Mouse (Mus musculus): ENCODE results near the gene Hrasls5. TPM values are rescaled to one million over a fixed set of nuclear protein-coding genes. Genes with fewer than 3 reads are reported as not detected.
A peak's percentile ranks its signal among the peaks of the same experiment; 100 is the strongest.

Gene Hrasls5
- not detected in 2 replicates for polyA plus RNA-seq (2014; fragmentation: Nextera tagmentation; extraction: Ambion mirVana)

DNA sequence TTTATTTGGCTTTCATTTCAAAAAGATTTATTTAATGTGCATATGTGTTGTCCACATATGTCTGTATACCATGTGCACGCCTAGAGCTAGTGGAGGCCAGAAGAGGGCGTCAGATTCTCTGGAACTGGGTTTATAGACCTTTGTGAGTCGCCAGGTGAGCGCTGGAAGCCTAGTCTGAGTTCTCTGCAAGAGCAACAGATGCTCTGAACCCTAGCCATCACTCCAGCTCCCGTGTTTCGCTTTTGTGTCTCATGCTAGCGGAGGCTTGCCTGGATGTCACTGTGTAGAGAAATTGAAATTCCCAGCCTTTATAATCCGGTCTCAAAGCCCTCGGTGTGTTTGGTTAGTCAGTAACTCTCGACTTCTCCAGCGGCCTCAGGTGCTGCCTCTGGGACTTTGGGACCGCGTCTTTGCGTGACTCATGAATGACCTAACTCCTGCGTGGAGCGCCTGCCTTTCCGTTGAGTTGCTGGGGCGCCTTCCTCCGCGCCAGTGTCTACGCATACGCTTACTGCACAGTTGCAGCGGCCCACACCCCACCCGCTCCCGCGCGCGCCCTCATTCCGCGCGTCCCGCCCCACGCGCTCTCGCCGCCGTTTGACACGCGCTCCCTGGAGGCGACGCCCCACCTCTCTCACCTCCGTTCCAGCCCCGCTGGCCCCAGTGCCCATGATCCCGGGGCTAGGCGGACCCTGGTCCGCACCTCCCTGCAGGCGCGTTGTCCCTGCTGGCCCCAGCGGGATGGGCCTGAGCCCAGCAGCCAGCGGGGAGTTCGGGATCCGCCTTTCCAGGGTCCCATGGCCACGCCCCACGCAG, at the start of gene Hrasls5:
Hrasls5 (plus strand) TSS at position 600 of the 816 bp plus-strand sequence.
- ATAC-seq (ENCODE audit: low FRiP score, low TSS enrichment): peak; percentile 65
- peaks cover 4% of the 10 kb centered on the region; the same call in 1 of the 2 replicates for H3K4me1 ChIP-seq (ENCODE audit: control insufficient read depth, insufficient read depth, low read length)
- H3K9ac ChIP-seq (ENCODE audit: low read depth, low read length): peak within 1 kb of the TSS; percentile 19; the same call in 1 of the 2 replicates
- H3K4me3 ChIP-seq (ENCODE audit: low read length): peak within 1 kb of the TSS; percentile 33
- H3K27ac ChIP-seq (ENCODE audit: low read depth, low read length): no peak within 1 kb of the TSS
- peak within 1 kb of the TSS; percentile 53 for H3K4me2 ChIP-seq (replicated peaks; ENCODE audit: low read depth, low read length)
- H3K27me3 ChIP-seq (ENCODE audit: control insufficient read depth, insufficient read depth, low read length): no peaks in the 10 kb centered on the region; the same call in 1 of the 2 replicates
- no peaks in the 10 kb centered on the region for H3K36me3 ChIP-seq (ENCODE audit: control insufficient read depth, insufficient read depth, low read length)
- WGBS: 3% methylated on average over 54 of the region's 54 CpGs
- H3K9me3 ChIP-seq (ENCODE audit: control insufficient read depth, low read length): no peaks in the 10 kb centered on the region

- H3K4me1 ChIP-seq (ENCODE audit: control insufficient read depth, insufficient read depth, low read length): peaks cover 3% of the 10 kb centered on the region; the same call in 1 of the 2 replicates
- H3K4me2 ChIP-seq (replicated peaks; ENCODE audit: low read depth, low read length): no peak overlapping the region
- no peaks in the 10 kb centered on the region for H3K27me3 ChIP-seq (ENCODE audit: control insufficient read depth, insufficient read depth, low read length)
- no peaks in the 10 kb centered on the region for H3K36me3 ChIP-seq (ENCODE audit: control insufficient read depth, insufficient read depth, low read length)
- no peak overlapping the region for H3K27ac ChIP-seq (ENCODE audit: low read depth, low read length)
- H3K9me3 ChIP-seq (ENCODE audit: control insufficient read depth, low read length): no peaks in the 10 kb centered on the region
- H3K4me3 ChIP-seq (ENCODE audit: low read length): no peak overlapping the region
- H3K9ac ChIP-seq (ENCODE audit: low read depth, low read length): no peak overlapping the region
- 82% methylated on average over 10 of the region's 10 CpGs for WGBS
- ATAC-seq (ENCODE audit: low FRiP score, low TSS enrichment): no peak
Observed at GRCm38 (mm10) chr19:7562601-7563129, 49.7 kb upstream of the Hrasls5 start.

- Histone ChIP-seq H3K4me1 (ENCODE audit: control insufficient read depth, insufficient read depth, low read length) (no peaks in the 10 kb centered on the region), H3K27ac (ENCODE audit: low read depth, low read length) (no peak overlapping the region), H3K4me2 (replicated peaks; ENCODE audit: low read depth, low read length) (no peak overlapping the region), H3K4me3 (ENCODE audit: low read length) (no peak overlapping the region), H3K36me3 (ENCODE audit: control insufficient read depth, insufficient read depth, low read length) (no peaks in the 10 kb centered on the region), H3K27me3 (ENCODE audit: control insufficient read depth, insufficient read depth, low read length) (no peaks in the 10 kb centered on the region), H3K9me3 (ENCODE audit: control insufficient read depth, low read length) (no peaks in the 10 kb centered on the region), H3K9ac (ENCODE audit: low read depth, low read length) (no peak overlapping the region)
- ATAC-seq (ENCODE audit: low FRiP score, low TSS enrichment): no peak
- WGBS: 85% methylated on average over 2 of the region's 2 CpGs
Observed at GRCm38 (mm10) chr19:7563676-7564075, 48.7 kb upstream of the Hrasls5 start.

DNA sequence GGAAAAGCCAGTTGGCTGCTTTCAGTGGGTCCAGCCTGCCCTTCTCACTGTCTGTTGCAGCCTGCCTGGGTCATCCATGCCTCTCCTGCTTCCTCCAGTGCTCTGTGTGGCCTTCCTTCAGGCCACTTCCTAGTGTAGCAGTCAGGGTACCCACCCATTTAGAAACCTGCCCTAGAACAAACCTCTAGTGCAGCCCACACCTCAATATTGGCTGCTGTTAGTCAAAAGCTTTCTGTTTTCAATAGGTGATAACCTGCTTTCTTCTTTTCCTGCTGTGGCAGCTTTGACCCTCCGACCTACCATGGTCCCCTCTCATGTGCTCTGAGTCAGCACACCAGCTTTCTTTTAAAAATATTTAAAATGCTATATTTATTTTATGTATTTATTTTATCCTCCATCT, 47.9 kb upstream of the Hrasls5 start:
- 68% methylated on average over 1 of the region's 1 CpGs for WGBS
- Histone ChIP-seq H3K27me3 (ENCODE audit: control insufficient read depth, insufficient read depth, low read length) (no peaks in the 10 kb centered on the region), H3K9me3 (ENCODE audit: control insufficient read depth, low read length) (no peaks in the 10 kb centered on the region), H3K4me3 (ENCODE audit: low read length) (no peak overlapping the region), H3K27ac (ENCODE audit: low read depth, low read length) (no peak overlapping the region), H3K9ac (ENCODE audit: low read depth, low read length) (no peak overlapping the region), H3K4me1 (ENCODE audit: control insufficient read depth, insufficient read depth, low read length) (no peaks in the 10 kb centered on the region), H3K4me2 (replicated peaks; ENCODE audit: low read depth, low read length) (no peak overlapping the region), H3K36me3 (ENCODE audit: control insufficient read depth, insufficient read depth, low read length) (no peaks in the 10 kb centered on the region)
- no peak for ATAC-seq (ENCODE audit: low FRiP score, low TSS enrichment)

- no peaks in the 10 kb centered on the region for H3K4me1 ChIP-seq (ENCODE audit: control insufficient read depth, insufficient read depth, low read length)
- WGBS: 87% methylated on average over 3 of the region's 3 CpGs
- no peaks in the 10 kb centered on the region for H3K9me3 ChIP-seq (ENCODE audit: control insufficient read depth, low read length)
- H3K4me3 ChIP-seq (ENCODE audit: low read length): no peak overlapping the region
- no peak for ATAC-seq (ENCODE audit: low FRiP score, low TSS enrichment)
- no peaks in the 10 kb centered on the region for H3K36me3 ChIP-seq (ENCODE audit: control insufficient read depth, insufficient read depth, low read length)
- no peak overlapping the region for H3K27ac ChIP-seq (ENCODE audit: low read depth, low read length)
- H3K4me2 ChIP-seq (replicated peaks; ENCODE audit: low read depth, low read length): no peak overlapping the region
- no peaks in the 10 kb centered on the region for H3K27me3 ChIP-seq (ENCODE audit: control insufficient read depth, insufficient read depth, low read length)
- H3K9ac ChIP-seq (ENCODE audit: low read depth, low read length): no peak overlapping the region
Observed at GRCm38 (mm10) chr19:7566826-7567225, 45.5 kb upstream of the Hrasls5 start.

- Histone ChIP-seq H3K27ac (ENCODE audit: low read depth, low read length) (no peak overlapping the region), H3K9me3 (ENCODE audit: control insufficient read depth, low read length) (no peaks in the 10 kb centered on the region), H3K4me1 (ENCODE audit: control insufficient read depth, insufficient read depth, low read length) (no peaks in the 10 kb centered on the region), H3K9ac (ENCODE audit: low read depth, low read length) (no peak overlapping the region), H3K4me2 (replicated peaks; ENCODE audit: low read depth, low read length) (no peak overlapping the region), H3K4me3 (ENCODE audit: low read length) (no peak overlapping the region), H3K27me3 (ENCODE audit: control insufficient read depth, insufficient read depth, low read length) (no peaks in the 10 kb centered on the region), H3K36me3 (ENCODE audit: control insufficient read depth, insufficient read depth, low read length) (no peaks in the 10 kb centered on the region)
- 13% methylated on average over 3 of the region's 3 CpGs for WGBS
- ATAC-seq (ENCODE audit: low FRiP score, low TSS enrichment): no peak
Observed at GRCm38 (mm10) chr19:7568364-7568763, 44.0 kb upstream of the Hrasls5 start.

DNA sequence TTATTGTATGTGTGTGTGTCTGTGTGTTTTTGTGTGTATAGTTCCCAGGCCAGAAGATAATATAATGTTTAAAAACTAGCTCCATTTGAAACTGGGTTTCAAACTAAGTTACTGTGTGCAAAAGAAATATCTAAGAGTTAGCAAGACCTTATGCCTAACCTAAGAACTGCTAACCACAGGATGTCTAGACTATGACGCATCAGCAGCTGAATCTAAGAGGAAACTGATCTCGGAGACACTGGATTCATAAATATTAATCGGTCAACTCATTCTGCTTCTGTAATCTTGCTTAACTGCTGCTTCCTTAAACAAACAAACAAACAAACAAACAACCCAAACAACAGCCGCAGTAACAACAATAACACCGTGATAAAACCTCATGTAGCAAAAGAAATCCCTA, 42.7 kb upstream of the Hrasls5 start:
- no peaks in the 10 kb centered on the region for H3K4me1 ChIP-seq (ENCODE audit: control insufficient read depth, insufficient read depth, low read length)
- H3K27me3 ChIP-seq (ENCODE audit: control insufficient read depth, insufficient read depth, low read length): no peaks in the 10 kb centered on the region
- ATAC-seq (ENCODE audit: low FRiP score, low TSS enrichment): no peak
- H3K9me3 ChIP-seq (ENCODE audit: control insufficient read depth, low read length): no peaks in the 10 kb centered on the region
- no peaks in the 10 kb centered on the region for H3K36me3 ChIP-seq (ENCODE audit: control insufficient read depth, insufficient read depth, low read length)
- 86% methylated on average over 5 of the region's 5 CpGs for WGBS
- H3K4me2 ChIP-seq (replicated peaks; ENCODE audit: low read depth, low read length): no peak overlapping the region
- H3K9ac ChIP-seq (ENCODE audit: low read depth, low read length): no peak overlapping the region
- H3K27ac ChIP-seq (ENCODE audit: low read depth, low read length): no peak overlapping the region
- H3K4me3 ChIP-seq (ENCODE audit: low read length): no peak overlapping the region

- Histone ChIP-seq H3K27ac (ENCODE audit: low read depth, low read length) (no peak overlapping the region), H3K4me1 (ENCODE audit: control insufficient read depth, insufficient read depth, low read length) (no peaks in the 10 kb centered on the region), H3K4me2 (replicated peaks; ENCODE audit: low read depth, low read length) (no peak overlapping the region), H3K36me3 (ENCODE audit: control insufficient read depth, insufficient read depth, low read length) (no peaks in the 10 kb centered on the region), H3K27me3 (ENCODE audit: control insufficient read depth, insufficient read depth, low read length) (no peaks in the 10 kb centered on the region), H3K4me3 (ENCODE audit: low read length) (no peak overlapping the region), H3K9me3 (ENCODE audit: control insufficient read depth, low read length) (no peaks in the 10 kb centered on the region), H3K9ac (ENCODE audit: low read depth, low read length) (no peak overlapping the region)
- no peak for ATAC-seq (ENCODE audit: low FRiP score, low TSS enrichment)
- 74% methylated on average over 1 of the region's 1 CpGs for WGBS
Observed at GRCm38 (mm10) chr19:7576180-7576579, 36.2 kb upstream of the Hrasls5 start.

- no peaks in the 10 kb centered on the region for H3K4me1 ChIP-seq (ENCODE audit: control insufficient read depth, insufficient read depth, low read length)
- H3K27me3 ChIP-seq (ENCODE audit: control insufficient read depth, insufficient read depth, low read length): no peaks in the 10 kb centered on the region
- H3K4me2 ChIP-seq (replicated peaks; ENCODE audit: low read depth, low read length): no peak overlapping the region
- H3K9me3 ChIP-seq (ENCODE audit: control insufficient read depth, low read length): no peaks in the 10 kb centered on the region
- no peaks in the 10 kb centered on the region for H3K36me3 ChIP-seq (ENCODE audit: control insufficient read depth, insufficient read depth, low read length)
- H3K27ac ChIP-seq (ENCODE audit: low read depth, low read length): no peak overlapping the region
- no peak overlapping the region for H3K4me3 ChIP-seq (ENCODE audit: low read length)
- no peak for ATAC-seq (ENCODE audit: low FRiP score, low TSS enrichment)
- no peak overlapping the region for H3K9ac ChIP-seq (ENCODE audit: low read depth, low read length)
- 82% methylated on average over 3 of the region's 3 CpGs for WGBS
Observed at GRCm38 (mm10) chr19:7577710-7578109, 34.6 kb upstream of the Hrasls5 start.

Data from kidney, embryonic 14.5 days (tissue).